Mouse (Mus musculus) spleen, adult 2 months (tissue): Measurements from ENCODE around the gene Mindy1.

ENCODE experiments used
- CTCF ChIP-seq: fragments of 200-500 bp; IDR thresholded peaks from 2 replicates; pipeline ENCODE4 v1.5.1; 2011; ENCODE audit warnings: mild to moderate bottlenecking, inconsistent platforms; ENCODE audit not compliant: insufficient read depth, insufficient read length, insufficient replicate concordance; ENCODE audit errors: extremely low read depth
- POLR2A ChIP-seq: fragments of 200-500 bp; IDR thresholded peaks from 2 replicates; pipeline ENCODE4 v1.6.1; 2011; ENCODE audit warnings: low read depth, low read length, inconsistent platforms

- TF ChIP-seq POLR2A = no peak
- TF ChIP-seq CTCF = no peak
Observed at GRCm38 (mm10) chr3:95281216-95282126, at the start of gene Mindy1, which contains the start of gene Prune1.
